Mouse (Mus musculus): ENCODE measurements around the gene Tnk1.

GRCm38 (mm10) chr11:69899870-69900269 lies 41.3 kb upstream of the Tnk1 start:
- TF ChIP-seq TAL1 (IDR thresholded peaks at IDR 0.05; ENCODE audit: low read length) (no peak), GATA1 (IDR thresholded peaks at IDR 0.05; ENCODE audit: low read length) (no peak)

All from erythroblast, embryonic 14.5 days (primary cell).